Mouse (Mus musculus): Measurements from ENCODE around the gene Chaf1a. TPM values are rescaled to one million over a fixed set of nuclear protein-coding genes. Genes with fewer than 3 reads are reported as not detected.

Chaf1a gene
- polyA plus RNA-seq, 1 experiment from 2014 or later, result 3.6 TPM

- 79% methylated on average over 5 of the region's 5 CpGs for WGBS
Measured at GRCm38 (mm10) chr17:56023386-56023785, 16.9 kb upstream of the Chaf1a start.

GRCm38 (mm10) chr17:56024476-56024875 is 15.8 kb upstream of the Chaf1a start:
- ATAC-seq, result no peak
- Histone ChIP-seq H3K27ac (ENCODE audit: low read length) (no peak overlapping the region), H3K4me2 (ENCODE audit: low read length) (no peak overlapping the region), H3K9ac (ENCODE audit: low read depth, low read length) (no peak overlapping the region), H3K27me3 (ENCODE audit: control insufficient read depth, insufficient read depth, low read depth, low read length) (no peaks in the 10 kb centered on the region), H3K4me3 (ENCODE audit: low read depth, low read length) (no peak overlapping the region), H3K4me1 (ENCODE audit: control insufficient read depth, insufficient read depth, low read length) (no peaks in the 10 kb centered on the region), H3K36me3 (ENCODE audit: control insufficient read depth, insufficient read depth, low read length) (no peaks in the 10 kb centered on the region; the same call in 1 of the 2 replicates), H3K9me3 (replicated peaks; ENCODE audit: control insufficient read depth, low read length, poor library complexity, severe bottlenecking) (no peaks in the 10 kb centered on the region)
- 81% methylated on average over 2 of the region's 2 CpGs for WGBS

More at GRCm38 (mm10) chr17:56023386-56023785, 16.9 kb upstream of the Chaf1a start:
- Histone ChIP-seq H3K4me2 (ENCODE audit: low read length) (no peak overlapping the region), H3K9ac (ENCODE audit: low read depth, low read length) (no peak overlapping the region), H3K27ac (ENCODE audit: low read length) (no peak overlapping the region), H3K27me3 (ENCODE audit: control insufficient read depth, insufficient read depth, low read depth, low read length) (no peaks in the 10 kb centered on the region), H3K4me3 (ENCODE audit: low read depth, low read length) (no peak overlapping the region), H3K9me3 (replicated peaks; ENCODE audit: control insufficient read depth, low read length, poor library complexity, severe bottlenecking) (no peaks in the 10 kb centered on the region), H3K4me1 (ENCODE audit: control insufficient read depth, insufficient read depth, low read length) (no peaks in the 10 kb centered on the region), H3K36me3 (ENCODE audit: control insufficient read depth, insufficient read depth, low read length) (peaks cover 6% of the 10 kb centered on the region; the same call in 1 of the 2 replicates)
- ATAC-seq, result no peak

GRCm38 (mm10) chr17:56024931-56025330 is 15.3 kb upstream of the Chaf1a start:
- no peak overlapping the region for H3K27ac ChIP-seq (ENCODE audit: low read length)
- H3K9me3 ChIP-seq (replicated peaks; ENCODE audit: control insufficient read depth, low read length, poor library complexity, severe bottlenecking), result no peaks in the 10 kb centered on the region
- no peak overlapping the region for H3K4me3 ChIP-seq (ENCODE audit: low read depth, low read length)
- no peaks in the 10 kb centered on the region; the same call in 1 of the 2 replicates for H3K36me3 ChIP-seq (ENCODE audit: control insufficient read depth, insufficient read depth, low read length)
- H3K27me3 ChIP-seq (ENCODE audit: control insufficient read depth, insufficient read depth, low read depth, low read length), result no peaks in the 10 kb centered on the region
- H3K9ac ChIP-seq (ENCODE audit: low read depth, low read length), result no peak overlapping the region
- no peak for ATAC-seq
- 85% methylated on average over 5 of the region's 5 CpGs for WGBS
- H3K4me2 ChIP-seq (ENCODE audit: low read length), result no peak overlapping the region
- H3K4me1 ChIP-seq (ENCODE audit: control insufficient read depth, insufficient read depth, low read length), result no peaks in the 10 kb centered on the region

- WGBS, result 100% methylated on average over 1 of the region's 1 CpGs
Measured at GRCm38 (mm10) chr17:56026303-56026702, 13.9 kb upstream of the Chaf1a start.

GRCm38 (mm10) chr17:56026881-56027280 is 13.4 kb upstream of the Chaf1a start:
- Histone ChIP-seq H3K4me1 (ENCODE audit: control insufficient read depth, insufficient read depth, low read length) (no peaks in the 10 kb centered on the region), H3K9ac (ENCODE audit: low read depth, low read length) (no peak overlapping the region), H3K36me3 (ENCODE audit: control insufficient read depth, insufficient read depth, low read length) (no peaks in the 10 kb centered on the region; the same call in 1 of the 2 replicates), H3K27me3 (ENCODE audit: control insufficient read depth, insufficient read depth, low read depth, low read length) (no peaks in the 10 kb centered on the region), H3K4me3 (ENCODE audit: low read depth, low read length) (no peak overlapping the region), H3K9me3 (replicated peaks; ENCODE audit: control insufficient read depth, low read length, poor library complexity, severe bottlenecking) (no peaks in the 10 kb centered on the region), H3K4me2 (ENCODE audit: low read length) (no peak overlapping the region), H3K27ac (ENCODE audit: low read length) (no peak overlapping the region)
- WGBS, result 100% methylated on average over 1 of the region's 1 CpGs
- ATAC-seq, result no peak

More at GRCm38 (mm10) chr17:56026303-56026702, 13.9 kb upstream of the Chaf1a start:
- H3K4me2 ChIP-seq (ENCODE audit: low read length), result no peak overlapping the region
- no peaks in the 10 kb centered on the region for H3K4me1 ChIP-seq (ENCODE audit: control insufficient read depth, insufficient read depth, low read length)
- H3K36me3 ChIP-seq (ENCODE audit: control insufficient read depth, insufficient read depth, low read length), result no peaks in the 10 kb centered on the region; the same call in 1 of the 2 replicates
- H3K27ac ChIP-seq (ENCODE audit: low read length), result no peak overlapping the region
- no peaks in the 10 kb centered on the region for H3K27me3 ChIP-seq (ENCODE audit: control insufficient read depth, insufficient read depth, low read depth, low read length)
- no peaks in the 10 kb centered on the region for H3K9me3 ChIP-seq (replicated peaks; ENCODE audit: control insufficient read depth, low read length, poor library complexity, severe bottlenecking)
- H3K9ac ChIP-seq (ENCODE audit: low read depth, low read length), result no peak overlapping the region
- ATAC-seq, result no peak
- H3K4me3 ChIP-seq (ENCODE audit: low read depth, low read length), result no peak overlapping the region

- 94% methylated on average over 5 of the region's 5 CpGs for WGBS
- H3K4me2 ChIP-seq (ENCODE audit: low read length), result no peak overlapping the region
- no peak overlapping the region for H3K4me3 ChIP-seq (ENCODE audit: low read depth, low read length)
- H3K27me3 ChIP-seq (ENCODE audit: control insufficient read depth, insufficient read depth, low read depth, low read length), result no peaks in the 10 kb centered on the region
- no peaks in the 10 kb centered on the region for H3K4me1 ChIP-seq (ENCODE audit: control insufficient read depth, insufficient read depth, low read length)
- no peaks in the 10 kb centered on the region for H3K9me3 ChIP-seq (replicated peaks; ENCODE audit: control insufficient read depth, low read length, poor library complexity, severe bottlenecking)
- no peak for ATAC-seq
- no peak overlapping the region for H3K27ac ChIP-seq (ENCODE audit: low read length)
- no peak overlapping the region for H3K9ac ChIP-seq (ENCODE audit: low read depth, low read length)
- no peaks in the 10 kb centered on the region; the same call in 1 of the 2 replicates for H3K36me3 ChIP-seq (ENCODE audit: control insufficient read depth, insufficient read depth, low read length)
Measured at GRCm38 (mm10) chr17:56027801-56028441, 12.3 kb upstream of the Chaf1a start.

- no peak overlapping the region for H3K27ac ChIP-seq (ENCODE audit: low read length)
- no peak overlapping the region for H3K4me3 ChIP-seq (ENCODE audit: low read depth, low read length)
- H3K4me1 ChIP-seq (ENCODE audit: control insufficient read depth, insufficient read depth, low read length), result peaks cover 7% of the 10 kb centered on the region
- H3K4me2 ChIP-seq (ENCODE audit: low read length), result no peak overlapping the region
- H3K9ac ChIP-seq (ENCODE audit: low read depth, low read length), result no peak overlapping the region
- H3K27me3 ChIP-seq (ENCODE audit: control insufficient read depth, insufficient read depth, low read depth, low read length), result no peaks in the 10 kb centered on the region
- no peaks in the 10 kb centered on the region for H3K9me3 ChIP-seq (replicated peaks; ENCODE audit: control insufficient read depth, low read length, poor library complexity, severe bottlenecking)
- 94% methylated on average over 9 of the region's 9 CpGs for whole genome bisulfite sequencing
- peaks cover 6% of the 10 kb centered on the region; the same call in 1 of the 2 replicates for H3K36me3 ChIP-seq (ENCODE audit: control insufficient read depth, insufficient read depth, low read length)
- no peak for ATAC-seq
Measured at GRCm38 (mm10) chr17:56030238-56030870, 9.9 kb upstream of the Chaf1a start.

GRCm38 (mm10) chr17:56030919-56031318 is 9.3 kb upstream of the Chaf1a start:
- ATAC-seq, result no peak
- Histone ChIP-seq H3K4me2 (ENCODE audit: low read length) (no peak overlapping the region), H3K9me3 (replicated peaks; ENCODE audit: control insufficient read depth, low read length, poor library complexity, severe bottlenecking) (no peaks in the 10 kb centered on the region), H3K9ac (ENCODE audit: low read depth, low read length) (no peak overlapping the region), H3K27me3 (ENCODE audit: control insufficient read depth, insufficient read depth, low read depth, low read length) (no peaks in the 10 kb centered on the region), H3K4me3 (ENCODE audit: low read depth, low read length) (no peak overlapping the region), H3K27ac (ENCODE audit: low read length) (no peak overlapping the region), H3K4me1 (ENCODE audit: control insufficient read depth, insufficient read depth, low read length) (peaks cover 12% of the 10 kb centered on the region), H3K36me3 (ENCODE audit: control insufficient read depth, insufficient read depth, low read length) (peaks cover 6% of the 10 kb centered on the region; the same call in 1 of the 2 replicates)
- WGBS, result 79% methylated on average over 5 of the region's 5 CpGs

GRCm38 (mm10) chr17:56031431-56031830 is 8.8 kb upstream of the Chaf1a start:
- Histone ChIP-seq H3K4me2 (ENCODE audit: low read length) (no peak overlapping the region), H3K27me3 (ENCODE audit: control insufficient read depth, insufficient read depth, low read depth, low read length) (no peaks in the 10 kb centered on the region), H3K9me3 (replicated peaks; ENCODE audit: control insufficient read depth, low read length, poor library complexity, severe bottlenecking) (no peaks in the 10 kb centered on the region), H3K4me1 (ENCODE audit: control insufficient read depth, insufficient read depth, low read length) (peaks cover 13% of the 10 kb centered on the region), H3K27ac (ENCODE audit: low read length) (no peak overlapping the region), H3K9ac (ENCODE audit: low read depth, low read length) (no peak overlapping the region), H3K4me3 (ENCODE audit: low read depth, low read length) (no peak overlapping the region), H3K36me3 (ENCODE audit: control insufficient read depth, insufficient read depth, low read length) (peaks cover 6% of the 10 kb centered on the region; the same call in 1 of the 2 replicates)
- WGBS, result 94% methylated on average over 7 of the region's 7 CpGs
- no peak for ATAC-seq
